Mouse (Mus musculus) thymus, adult 2 months (tissue): Measurements from ENCODE around the gene Gm42715.

Source experiments
- CTCF ChIP-seq: fragments of 200-500 bp; IDR thresholded peaks from 2 replicates; pipeline ENCODE4 v1.5.1; 2012; ENCODE audit warnings: mild to moderate bottlenecking, control low read depth, low read length, moderate library complexity, borderline replicate concordance; ENCODE audit not compliant: control insufficient read depth, poor library complexity, insufficient read depth; ENCODE audit errors: extremely low read depth
- POLR2A ChIP-seq: fragments of 200-500 bp; IDR thresholded peaks from 2 replicates; pipeline ENCODE4 v1.6.1; 2012; ENCODE audit warnings: mild to moderate bottlenecking, low read length, control low read depth, moderate library complexity; ENCODE audit not compliant: control insufficient read depth, poor library complexity, insufficient read depth; ENCODE audit errors: extremely low read depth

- no peak for TF ChIP-seq POLR2A
- TF ChIP-seq CTCF: 0 out of 2 replicates have a peak, but pooled peaks have one; percentile 19
These were observed 95.8 kb downstream of the Gm42715 start, which contains the start of gene Zfp629 for GRCm38 (mm10) chr7:127614891-127615843.
